ENCODE assay signal across 7 mouse cellular contexts in the genomic region with DNA sequence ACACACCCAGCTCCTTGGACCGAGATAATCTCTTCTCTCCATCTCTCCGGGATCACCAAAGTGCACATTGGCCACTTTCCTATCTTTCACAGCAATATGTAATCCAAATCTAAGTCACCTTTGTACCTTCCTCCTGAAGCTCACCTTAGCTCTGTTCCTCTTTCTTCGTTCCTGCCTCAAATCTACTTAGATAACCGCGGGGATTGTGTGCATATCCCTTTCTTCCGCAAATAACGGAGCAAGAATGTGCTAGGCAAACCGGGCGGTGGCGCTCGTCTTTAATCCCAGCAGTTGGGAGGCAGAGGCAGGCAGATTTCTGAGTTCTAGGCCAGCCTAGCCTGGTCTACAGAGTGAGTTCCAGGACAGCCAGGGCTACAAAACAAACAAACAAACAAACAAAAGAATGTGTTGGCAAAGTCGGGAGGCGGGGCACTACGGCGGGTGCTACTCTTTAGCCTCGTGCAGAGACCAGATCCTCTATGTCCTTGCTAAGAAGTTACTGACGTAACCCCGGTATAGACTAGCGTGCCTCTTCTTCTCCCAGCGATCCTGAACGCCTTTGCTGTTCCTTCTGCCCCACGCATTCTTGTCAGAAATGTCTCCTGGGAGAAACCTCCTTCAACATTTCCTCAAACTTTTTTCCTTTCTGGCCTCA. TPM values are rescaled to one million over a fixed set of nuclear protein-coding genes. Genes with fewer than 3 reads are reported as not detected.
A peak's percentile ranks its signal among the peaks of the same experiment; 100 is the strongest.
DNase-seq lines count a peak whose midpoint lies in the region; ATAC-seq lines count a peak whose summit lies in the region.

No protein-coding gene starts in this region.

- DNase-seq in A20 (ENCODE audit: low read depth, low spot score) = peak; percentile 70
- DNase-seq in kidney, postnatal 10 days = peak; percentile 46
- DNase-seq in thymus, postnatal 25 days = peak; percentile 56
- DNase-seq in urinary bladder, postnatal 4 days (ENCODE audit: low spot score in 2 of 2) = no peak

- ATAC-seq in CD4-positive, CD25-positive, alpha-beta regulatory T cell, adult 4 months = peak; percentile 4
- peak; percentile 41 for ATAC-seq in erythroid progenitor cell, adult 5-6 weeks (replicated peaks; ENCODE audit: low FRiP score, poor library complexity, severe bottlenecking)
- ATAC-seq in megakaryocyte progenitor cell, adult 5-6 weeks (replicated peaks; ENCODE audit: poor library complexity) = peak; percentile 17

RNA-seq across cellular contexts. Expression of a gene that starts 0.7 kb away (rescaled TPM):
- polyA plus RNA-seq in CD4-positive, CD25-positive, alpha-beta regulatory T cell, adult 4 months (2017; shearing (Covaris generic)) = 100 to 1,000 TPM; 127 to 181 TPM
- total RNA-seq in erythroid progenitor cell, adult 5-6 weeks (2015; ENCODE audit: low replicate concordance) = 78.6 and 100 TPM in 2 replicates
- 62.5 and 72.1 TPM in 2 replicates for total RNA-seq in erythroid progenitor cell, adult 5-6 weeks (2017; ENCODE audit: low replicate concordance)
- total RNA-seq in megakaryocyte progenitor cell, adult 5-6 weeks (2015) = 143 and 154 TPM in 2 replicates
- 187 and 191 TPM in 2 replicates for total RNA-seq in megakaryocyte progenitor cell, adult 5-6 weeks (2017)

RNA-seq across cellular contexts. Expression of a gene that starts 12.8 kb away (rescaled TPM):
- polyA plus RNA-seq in CD4-positive, CD25-positive, alpha-beta regulatory T cell, adult 4 months (2017; shearing (Covaris generic)) = 10 to 100 TPM; 50.3 to 57.7 TPM
- total RNA-seq in erythroid progenitor cell, adult 5-6 weeks (2015; ENCODE audit: low replicate concordance) = 4.3 and 16.8 TPM in 2 replicates
- 6.2 TPM in 1 of 2 replicates, not detected in the other for total RNA-seq in erythroid progenitor cell, adult 5-6 weeks (2017; ENCODE audit: low replicate concordance)
- total RNA-seq in megakaryocyte progenitor cell, adult 5-6 weeks (2015) = 58.5 and 67.8 TPM in 2 replicates
- total RNA-seq in megakaryocyte progenitor cell, adult 5-6 weeks (2017) = 27.7 and 32.6 TPM in 2 replicates

RNA-seq across cellular contexts. Expression of a gene that starts 29.2 kb away (rescaled TPM):
- polyA plus RNA-seq in CD4-positive, CD25-positive, alpha-beta regulatory T cell, adult 4 months (2017; shearing (Covaris generic)) = 1 to 10 TPM; 7.4 to 8.3 TPM
- 4.6 and 9.0 TPM in 2 replicates for total RNA-seq in erythroid progenitor cell, adult 5-6 weeks (2015; ENCODE audit: low replicate concordance)
- total RNA-seq in erythroid progenitor cell, adult 5-6 weeks (2017; ENCODE audit: low replicate concordance) = 1.2 and 4.0 TPM in 2 replicates
- 0.94 and 3.5 TPM in 2 replicates for total RNA-seq in megakaryocyte progenitor cell, adult 5-6 weeks (2015)
- total RNA-seq in megakaryocyte progenitor cell, adult 5-6 weeks (2017) = 2.9 and 4.0 TPM in 2 replicates

RNA-seq across cellular contexts. Expression of a gene that starts 56.4 kb away (rescaled TPM):
- 10 to 100 TPM; 34.3 to 62.8 TPM for polyA plus RNA-seq in CD4-positive, CD25-positive, alpha-beta regulatory T cell, adult 4 months (2017; shearing (Covaris generic))
- total RNA-seq in erythroid progenitor cell, adult 5-6 weeks (2015; ENCODE audit: low replicate concordance) = 34.8 and 64.5 TPM in 2 replicates
- 24.8 and 28.7 TPM in 2 replicates for total RNA-seq in erythroid progenitor cell, adult 5-6 weeks (2017; ENCODE audit: low replicate concordance)
- total RNA-seq in megakaryocyte progenitor cell, adult 5-6 weeks (2015) = 23.3 and 27.5 TPM in 2 replicates
- 13.6 and 18.7 TPM in 2 replicates for total RNA-seq in megakaryocyte progenitor cell, adult 5-6 weeks (2017)

RNA-seq across cellular contexts. Expression of a gene that starts 56.5 kb away (rescaled TPM):
- 1 to 10 TPM; 4.1 to 5.3 TPM for polyA plus RNA-seq in CD4-positive, CD25-positive, alpha-beta regulatory T cell, adult 4 months (2017; shearing (Covaris generic))
- 28.1 and 48.6 TPM in 2 replicates for total RNA-seq in erythroid progenitor cell, adult 5-6 weeks (2015; ENCODE audit: low replicate concordance)
- 35.8 and 43.4 TPM in 2 replicates for total RNA-seq in erythroid progenitor cell, adult 5-6 weeks (2017; ENCODE audit: low replicate concordance)
- total RNA-seq in megakaryocyte progenitor cell, adult 5-6 weeks (2015) = 25.4 and 26.4 TPM in 2 replicates
- total RNA-seq in megakaryocyte progenitor cell, adult 5-6 weeks (2017) = 16.6 and 21.5 TPM in 2 replicates

Comparison
In these comparisons a context has a peak if more than half of its experiments do, and no peak if none do; other contexts are left out.
1. DNase-seq: peak in A20 (single experiment), kidney, postnatal 10 days (single experiment) and thymus, postnatal 25 days (single experiment); none in urinary bladder, postnatal 4 days (0 of 2).
2. Peak in every context shown above with its lines, with median percentiles within 50 percentile points of each other: ATAC-seq.